Mouse (Mus musculus) embryonic facial prominence, embryonic 11.5 days (tissue): ENCODE measurements around the gene Ccdc85c. TPM values are rescaled to one million over a fixed set of nuclear protein-coding genes. Genes with fewer than 3 reads are reported as not detected.

Experiments used
- ATAC-seq: fragments of 200-750 bp; cut with Nextera tagmentation; replicated peaks from 2 replicates; pipeline ENCODE4 v1.8.0; 2017; ENCODE audit warnings: low read depth; ENCODE audit not compliant: insufficient number of reproducible peaks, low FRiP score, low TSS enrichment
- DNase-seq: peaks from one replicate; pipeline ENCODE4 v3.0.0-alpha.2; 2015; ENCODE audit warnings: low spot score
- H3K27ac ChIP-seq: fragments of 300-500 bp; sonication (generic); replicated peaks from 2 replicates; pipeline ENCODE4 v1.5.1; 2014; ENCODE audit warnings: mild to moderate bottlenecking, low read depth, low read length, control low read depth
- H3K27me3 ChIP-seq: fragments of 300-500 bp; sonication (generic); 2 replicates; pipeline ENCODE4 v1.6.1; 2014; ENCODE audit warnings: mild to moderate bottlenecking, low read length, moderate library complexity, mixed read lengths; ENCODE audit not compliant: control insufficient read depth, insufficient read depth
- H3K36me3 ChIP-seq: fragments of 300-500 bp; sonication (generic); replicated peaks from 2 replicates; pipeline ENCODE4 v1.6.1; 2014; ENCODE audit warnings: low read depth, mild to moderate bottlenecking, low read length, moderate library complexity, mixed read lengths; ENCODE audit not compliant: control insufficient read depth, insufficient read depth
- H3K4me1 ChIP-seq: fragments of 300-500 bp; sonication (generic); 2 replicates; pipeline ENCODE4 v1.6.1; 2014; ENCODE audit warnings: low read length, mixed read lengths; ENCODE audit not compliant: control insufficient read depth, insufficient read depth
- H3K4me2 ChIP-seq: fragments of 300-500 bp; sonication (generic); 2 replicates; pipeline ENCODE4 v1.6.1; 2014; ENCODE audit warnings: low read depth, mild to moderate bottlenecking, control low read depth, low read length, moderate library complexity
- H3K4me3 ChIP-seq: fragments of 300-500 bp; sonication (generic); 2 replicates; pipeline ENCODE4 v1.5.1; 2014; ENCODE audit warnings: low read depth, low read length, control low read depth
- H3K9ac ChIP-seq: fragments of 300-500 bp; sonication (generic); replicated peaks from 2 replicates; pipeline ENCODE4 v1.6.1; 2014; ENCODE audit warnings: mild to moderate bottlenecking, control low read depth, low read length
- H3K9me3 ChIP-seq: fragments of 300-500 bp; sonication (generic); replicated peaks from 2 replicates; pipeline ENCODE4 v1.6.1; 2016; ENCODE audit warnings: mild to moderate bottlenecking, low read length, inconsistent platforms, mixed read lengths; ENCODE audit not compliant: control insufficient read depth
- WGBS: fragments of 180-500 bp; shearing (Covaris S2); extraction: QIAGEN DNeasy Blood & Tissue Kit; methylation state at CpG from one replicate; pipeline ENCODE4 v1.1.7; 2014; 5-methylcytosine and 5-hydroxymethylcytosine counted together
- polyA plus RNA-seq: library from polyadenylated mRNA; unstranded; fragments of >200 nt; fragmentation: Nextera tagmentation; extraction: Ambion mirVana; gene quantifications from 2 replicates; pipeline ENCODE4 v1.2.1, GENCODE M21; 2014

The Ccdc85c gene
- polyA plus RNA-seq, 1 experiment from 2014 or later: 9.8 TPM

GRCm38 (mm10) chr12:108200094-108200493 lies 75.1 kb downstream of the Ccdc85c start:
- Histone ChIP-seq H3K4me3 (no peak overlapping the region), H3K9me3 (no peaks in the 10 kb centered on the region), H3K4me1 (no peaks in the 10 kb centered on the region), H3K36me3 (peaks cover 26% of the 10 kb centered on the region), H3K4me2 (no peak overlapping the region), H3K27ac (no peak overlapping the region), H3K27me3 (no peaks in the 10 kb centered on the region), H3K9ac (no peak overlapping the region)
- ATAC-seq (no peak), DNase-seq (no peak)
- 82% methylated on average over 1 of the region's 1 CpGs for WGBS

- DNase-seq (no peak), ATAC-seq (no peak)
- Histone ChIP-seq H3K4me3 (no peak overlapping the region), H3K9me3 (no peaks in the 10 kb centered on the region), H3K4me2 (no peak overlapping the region), H3K27ac (no peak overlapping the region), H3K27me3 (no peaks in the 10 kb centered on the region), H3K4me1 (no peaks in the 10 kb centered on the region), H3K36me3 (peaks cover 23% of the 10 kb centered on the region), H3K9ac (no peak overlapping the region)
- WGBS: 81% methylated on average over 4 of the region's 4 CpGs
Measured at GRCm38 (mm10) chr12:108198447-108198846, 76.8 kb downstream of the Ccdc85c start.

DNA sequence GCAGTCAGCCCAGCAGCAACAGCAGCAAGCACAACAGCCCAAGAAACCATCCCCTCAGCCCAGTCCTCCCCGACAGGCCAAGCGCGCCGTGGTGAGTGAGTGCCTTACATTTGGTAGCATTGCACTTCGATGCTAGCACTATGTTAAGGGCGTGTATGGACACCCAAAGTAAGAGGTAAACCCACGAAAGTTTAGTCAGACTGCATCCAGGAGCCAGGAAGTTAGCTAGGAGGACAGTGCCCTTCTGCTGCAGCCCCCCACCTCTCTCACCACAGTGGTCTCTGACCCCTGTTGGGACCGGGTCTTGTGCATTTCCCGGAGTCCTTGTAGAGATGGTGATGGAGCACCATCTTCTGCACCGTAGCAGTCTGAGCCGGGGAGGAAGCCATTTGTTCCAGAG lies 79.5 kb downstream of the Ccdc85c start:
- no peaks in the 10 kb centered on the region for H3K4me1 ChIP-seq
- no peak overlapping the region for H3K4me3 ChIP-seq
- no peaks in the 10 kb centered on the region for H3K27me3 ChIP-seq
- no peak overlapping the region for H3K9ac ChIP-seq
- H3K9me3 ChIP-seq: no peaks in the 10 kb centered on the region
- ATAC-seq: no peak
- peaks cover 20% of the 10 kb centered on the region for H3K36me3 ChIP-seq
- no peak for DNase-seq
- no peak overlapping the region for H3K27ac ChIP-seq
- no peak overlapping the region for H3K4me2 ChIP-seq
- WGBS: 94% methylated on average over 11 of the region's 11 CpGs

- no peaks in the 10 kb centered on the region for H3K4me1 ChIP-seq
- no peaks in the 10 kb centered on the region for H3K9me3 ChIP-seq
- ATAC-seq (no peak), DNase-seq (no peak)
- no peak overlapping the region for H3K9ac ChIP-seq
- H3K36me3 ChIP-seq: peaks cover 19% of the 10 kb centered on the region
- H3K27ac ChIP-seq: no peak overlapping the region
- H3K4me2 ChIP-seq: no peak overlapping the region
- no peak overlapping the region for H3K4me3 ChIP-seq
- no peaks in the 10 kb centered on the region for H3K27me3 ChIP-seq
- 95% methylated on average over 5 of the region's 5 CpGs for WGBS
Measured at GRCm38 (mm10) chr12:108193878-108194277, 81.3 kb downstream of the Ccdc85c start.

GRCm38 (mm10) chr12:108187541-108188091 lies 87.6 kb downstream of the Ccdc85c start:
- peaks cover 8% of the 10 kb centered on the region for H3K36me3 ChIP-seq
- 94% methylated on average over 6 of the region's 6 CpGs for WGBS
- no peak overlapping the region for H3K9ac ChIP-seq

DNA sequence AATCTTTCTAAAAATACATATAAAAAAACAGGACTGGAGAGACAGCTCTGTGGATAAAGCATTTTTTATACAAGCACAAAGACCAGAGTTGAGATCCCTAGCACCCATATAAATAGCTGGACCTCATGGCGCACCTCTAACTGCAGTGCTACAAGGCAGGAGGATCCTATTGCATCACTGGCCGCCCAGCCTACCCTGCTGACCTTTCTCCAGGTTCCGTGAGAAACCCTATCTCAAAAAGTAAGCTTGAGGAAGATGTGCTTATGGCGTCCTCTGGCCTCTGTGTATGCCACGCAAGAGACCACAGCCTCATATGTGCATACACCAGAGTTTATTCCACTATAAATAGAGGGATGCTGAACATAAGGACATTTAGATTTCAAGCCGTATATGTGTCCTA lies 93.5 kb downstream of the Ccdc85c start:
- Histone ChIP-seq H3K4me3 (no peak overlapping the region), H3K36me3 (no peaks in the 10 kb centered on the region), H3K27me3 (no peaks in the 10 kb centered on the region), H3K4me1 (no peaks in the 10 kb centered on the region; the same call in 1 of the 2 replicates), H3K4me2 (no peak overlapping the region), H3K9ac (no peak overlapping the region), H3K9me3 (no peaks in the 10 kb centered on the region), H3K27ac (no peak overlapping the region)
- WGBS: 85% methylated on average over 6 of the region's 6 CpGs
- DNase-seq: no peak
- no peak for ATAC-seq

More at GRCm38 (mm10) chr12:108187541-108188091, 87.6 kb downstream of the Ccdc85c start:
- H3K4me1 ChIP-seq: no peaks in the 10 kb centered on the region
- no peak for ATAC-seq
- H3K27ac ChIP-seq: no peak overlapping the region
- DNase-seq: no peak
- no peaks in the 10 kb centered on the region for H3K27me3 ChIP-seq
- H3K4me3 ChIP-seq: no peak overlapping the region
- H3K9me3 ChIP-seq: no peaks in the 10 kb centered on the region
- H3K4me2 ChIP-seq: no peak overlapping the region

- Histone ChIP-seq H3K36me3 (no peaks in the 10 kb centered on the region), H3K9me3 (no peaks in the 10 kb centered on the region), H3K4me3 (peak within 1 kb of the TSS; percentile 99), H3K27ac (peak within 1 kb of the TSS; percentile 77), H3K4me1 (no peaks in the 10 kb centered on the region; the same call in 1 of the 2 replicates), H3K9ac (peak within 1 kb of the TSS; percentile 94), H3K4me2 (peak within 1 kb of the TSS; percentile 85), H3K27me3 (no peaks in the 10 kb centered on the region)
- peak; percentile 98 for ATAC-seq
- under 1% methylated on average over 78 of the region's 82 CpGs for WGBS
- peak; percentile 99 for DNase-seq
Measured at GRCm38 (mm10) chr12:108179321-108180266, 95.6 kb downstream of the Ccdc85c start, which contains the start of gene Ccnk. Ccnk (plus strand) TSS chr12:108179579.

DNA sequence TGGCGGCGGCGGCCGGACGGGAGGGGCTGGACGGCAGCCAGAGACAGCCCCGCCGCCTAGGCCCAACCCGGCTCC lies 96.1 kb downstream of the Ccdc85c start, which contains the start of gene Setd3:
TSS of gene Setd3 (minus strand) at position 69 of the 75 bp plus-strand sequence.
- Histone ChIP-seq H3K27ac (peak within 1 kb of the TSS; percentile 77), H3K27me3 (no peaks in the 10 kb centered on the region), H3K4me1 (no peaks in the 10 kb centered on the region; the same call in 1 of the 2 replicates), H3K36me3 (no peaks in the 10 kb centered on the region), H3K9me3 (no peaks in the 10 kb centered on the region), H3K4me3 (peak within 1 kb of the TSS; percentile 99), H3K9ac (peak within 1 kb of the TSS; percentile 94), H3K4me2 (peak within 1 kb of the TSS; percentile 85)
- DNase-seq (no peak), ATAC-seq (no peak)
- WGBS: no CpG with 5 or more reads among the region's 9 CpGs
